Mouse (Mus musculus): ENCODE data around the gene Paqr3. TPM values are rescaled to one million over a fixed set of nuclear protein-coding genes. Genes with fewer than 3 reads are reported as not detected.

The Paqr3 gene
- polyA plus RNA-seq, 1 experiment from 2014 or later, result 20.9 TPM

DNA sequence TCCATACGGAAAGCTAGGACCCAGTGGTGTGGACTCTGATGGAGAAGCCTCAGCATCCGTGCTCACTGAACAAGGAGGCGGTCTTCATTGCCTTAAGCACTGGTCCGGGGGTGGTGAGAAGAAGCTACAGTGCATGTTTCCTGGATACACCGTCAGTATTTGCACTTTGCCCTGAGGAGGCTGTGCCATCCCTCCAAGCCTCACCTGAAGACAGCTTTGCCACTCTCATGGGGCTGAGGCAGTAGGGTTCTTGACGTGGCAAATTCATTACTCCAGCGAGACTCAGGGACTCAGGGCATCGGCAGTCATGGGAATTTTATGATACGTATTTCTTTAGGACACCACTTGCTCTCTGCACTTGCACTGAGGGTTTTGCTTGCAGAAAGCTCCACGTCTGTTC, 64.7 kb downstream of the Paqr3 start:
- Histone ChIP-seq H3K9me3 (no peaks in the 10 kb centered on the region), H3K27me3 (no peaks in the 10 kb centered on the region), H3K36me3 (peaks cover 8% of the 10 kb centered on the region), H3K9ac (no peak overlapping the region), H3K4me2 (no peak overlapping the region), H3K27ac (no peak overlapping the region), H3K4me1 (replicated peaks) (no peaks in the 10 kb centered on the region), H3K4me3 (no peak overlapping the region)
- ATAC-seq (ENCODE audit: low FRiP score), result no peak
- 90% methylated on average over 10 of the region's 10 CpGs for WGBS

DNA sequence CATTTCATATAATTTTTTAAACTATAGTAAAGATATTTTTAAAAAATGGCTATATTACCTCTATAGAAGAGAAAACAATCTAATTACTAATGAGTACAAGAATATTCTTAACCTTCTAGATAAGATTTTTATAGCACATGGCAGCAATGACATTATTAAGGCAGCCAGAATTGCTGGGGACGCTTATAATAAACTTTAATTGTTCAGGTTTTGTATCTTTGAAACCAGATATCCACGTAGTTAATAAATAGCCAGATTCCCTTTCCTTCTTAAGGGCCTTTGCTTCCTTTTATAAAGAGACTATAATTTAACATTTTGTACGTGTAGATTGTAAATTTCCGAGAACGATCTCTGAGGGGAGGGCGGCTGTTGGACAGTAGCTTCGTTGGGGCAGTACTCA, 66.1 kb downstream of the Paqr3 start:
- H3K27me3 ChIP-seq, result no peaks in the 10 kb centered on the region
- no peaks in the 10 kb centered on the region for H3K4me1 ChIP-seq (replicated peaks)
- WGBS, result 94% methylated on average over 7 of the region's 7 CpGs
- H3K9ac ChIP-seq, result no peak overlapping the region
- H3K4me2 ChIP-seq, result no peak overlapping the region
- H3K9me3 ChIP-seq, result no peaks in the 10 kb centered on the region
- H3K27ac ChIP-seq, result no peak overlapping the region
- H3K36me3 ChIP-seq, result peaks cover 8% of the 10 kb centered on the region
- ATAC-seq (ENCODE audit: low FRiP score), result no peak
- no peak overlapping the region for H3K4me3 ChIP-seq

Other genes with a start within 250 kb of the Paqr3 start
- gene Bmp2k, start 113.9 kb downstream of the Paqr3 start, polyA plus RNA-seq (2015; fragmentation: Nextera tagmentation; extraction: Ambion mirVana), result 10.0 and 10.5 TPM in 2 replicates

All from hindbrain, embryonic 13.5 days (tissue).